Mouse (Mus musculus): ENCODE measurements around the gene Wasl. TPM values are rescaled to one million over a fixed set of nuclear protein-coding genes. Genes with fewer than 3 reads are reported as not detected.

Gene Wasl
- polyA plus RNA-seq, 1 experiment from 2014 or later, result 61.3 TPM

DNA sequence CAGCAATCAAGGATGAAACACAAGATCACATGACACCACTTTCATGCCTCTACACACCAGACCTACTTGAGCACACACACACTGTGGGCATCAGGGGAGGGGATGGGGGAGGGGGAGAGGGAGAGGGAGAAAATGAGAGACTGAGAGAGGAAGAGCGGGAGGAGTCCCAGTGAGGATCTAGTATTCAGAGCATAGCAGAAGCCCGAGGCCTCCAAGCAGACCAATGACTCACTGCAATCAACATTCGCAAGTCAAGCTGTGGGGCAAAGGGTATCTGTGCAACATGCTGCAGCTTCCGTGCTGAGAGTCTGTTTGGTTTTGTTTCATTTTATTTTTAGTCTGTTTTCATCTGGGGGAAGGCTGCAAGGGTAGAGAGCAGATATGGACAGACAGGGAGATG lies 32.7 kb downstream of the Wasl start:
- Histone ChIP-seq H3K4me1 (ENCODE audit: control insufficient read depth, insufficient read depth, low read length) (no peaks in the 10 kb centered on the region), H3K9me3 (replicated peaks; ENCODE audit: control insufficient read depth, low read length, poor library complexity, severe bottlenecking) (no peaks in the 10 kb centered on the region), H3K27me3 (ENCODE audit: control insufficient read depth, insufficient read depth, low read depth, low read length) (no peaks in the 10 kb centered on the region), H3K27ac (ENCODE audit: low read length) (no peak overlapping the region), H3K4me3 (ENCODE audit: low read depth, low read length) (no peak overlapping the region), H3K36me3 (ENCODE audit: control insufficient read depth, insufficient read depth, low read length) (peaks cover 3% of the 10 kb centered on the region; the same call in 1 of the 2 replicates), H3K9ac (ENCODE audit: low read depth, low read length) (no peak overlapping the region), H3K4me2 (ENCODE audit: low read length) (no peak overlapping the region)
- no peak for ATAC-seq
- WGBS, result 79% methylated on average over 4 of the region's 4 CpGs

DNA sequence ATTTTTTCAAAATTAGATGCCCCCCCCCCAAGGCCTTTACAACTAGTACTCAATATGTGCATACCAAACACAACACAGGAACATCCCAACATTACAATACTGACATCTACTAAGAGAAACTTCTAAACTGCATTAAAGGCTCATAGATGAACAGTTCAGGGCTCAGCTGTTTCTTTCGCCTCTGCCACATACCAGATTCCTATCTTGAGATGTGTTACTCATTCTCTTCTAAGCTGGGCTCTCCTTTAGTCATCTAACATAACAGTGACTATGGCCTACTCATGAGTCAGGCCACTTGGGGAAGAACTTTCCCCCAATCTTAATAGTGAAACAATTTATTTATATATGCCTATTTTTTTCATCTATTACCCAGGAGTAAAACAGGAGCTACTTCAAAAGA lies 36.3 kb downstream of the Wasl start:
- Histone ChIP-seq H3K4me3 (ENCODE audit: low read depth, low read length) (no peak overlapping the region), H3K27me3 (ENCODE audit: control insufficient read depth, insufficient read depth, low read depth, low read length) (no peaks in the 10 kb centered on the region), H3K4me1 (ENCODE audit: control insufficient read depth, insufficient read depth, low read length) (no peaks in the 10 kb centered on the region), H3K9ac (ENCODE audit: low read depth, low read length) (no peak overlapping the region), H3K27ac (ENCODE audit: low read length) (no peak overlapping the region), H3K9me3 (replicated peaks; ENCODE audit: control insufficient read depth, low read length, poor library complexity, severe bottlenecking) (no peaks in the 10 kb centered on the region), H3K36me3 (ENCODE audit: control insufficient read depth, insufficient read depth, low read length) (peaks cover 8% of the 10 kb centered on the region), H3K4me2 (ENCODE audit: low read length) (no peak overlapping the region)
- 83% methylated on average over 1 of the region's 1 CpGs for WGBS
- ATAC-seq, result no peak

DNA sequence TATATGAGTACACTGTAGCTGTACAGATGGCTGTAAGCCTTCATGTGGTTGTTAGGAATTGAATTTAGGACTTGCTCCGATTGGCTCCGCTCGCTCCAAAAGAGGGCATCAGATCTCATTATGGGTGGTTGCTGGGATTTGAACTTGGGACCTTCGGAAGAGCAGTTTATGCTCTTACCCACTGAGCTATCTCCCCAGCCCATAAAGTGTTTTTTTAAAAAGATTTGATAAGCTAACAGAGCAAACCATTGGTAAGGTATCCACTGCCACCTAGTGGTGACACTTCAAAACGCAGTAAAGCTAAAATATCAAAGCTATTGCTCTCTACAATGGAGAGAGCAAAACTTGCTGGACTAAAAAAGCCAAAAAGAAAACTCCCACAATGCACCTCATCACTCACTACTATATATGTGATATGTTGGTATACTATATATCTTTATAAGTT lies 37.2 kb downstream of the Wasl start:
- H3K4me3 ChIP-seq (ENCODE audit: low read depth, low read length), result no peak overlapping the region

DNA sequence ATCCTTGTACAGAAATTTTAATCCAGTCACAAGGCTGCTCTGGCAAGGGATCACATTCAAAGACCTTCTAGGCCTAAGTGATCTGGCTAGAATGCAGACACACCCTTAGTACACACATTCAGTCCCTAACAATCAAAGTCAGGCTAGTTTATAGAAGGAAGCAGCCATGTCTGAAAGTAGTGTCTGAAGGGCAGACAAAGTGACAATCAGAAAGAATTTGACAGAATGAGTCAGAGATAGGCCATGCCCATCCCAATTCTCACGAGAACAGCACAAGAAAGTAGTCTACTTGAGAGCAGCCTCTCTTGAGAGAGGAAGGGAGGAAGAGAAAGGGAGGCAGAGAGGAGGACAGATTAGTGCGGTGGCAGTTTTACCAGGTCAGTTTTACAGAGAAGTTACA lies 42.7 kb downstream of the Wasl start:
- Histone ChIP-seq H3K27ac (ENCODE audit: low read length) (no peak overlapping the region), H3K4me2 (ENCODE audit: low read length) (no peak overlapping the region), H3K9ac (ENCODE audit: low read depth, low read length) (no peak overlapping the region), H3K9me3 (replicated peaks; ENCODE audit: control insufficient read depth, low read length, poor library complexity, severe bottlenecking) (no peaks in the 10 kb centered on the region), H3K27me3 (ENCODE audit: control insufficient read depth, insufficient read depth, low read depth, low read length) (no peaks in the 10 kb centered on the region), H3K4me3 (ENCODE audit: low read depth, low read length) (no peak overlapping the region), H3K36me3 (ENCODE audit: control insufficient read depth, insufficient read depth, low read length) (peaks cover 21% of the 10 kb centered on the region), H3K4me1 (ENCODE audit: control insufficient read depth, insufficient read depth, low read length) (no peaks in the 10 kb centered on the region)
- 89% methylated on average over 2 of the region's 2 CpGs for WGBS
- no peak for ATAC-seq

More for the DNA sequence above, 37.2 kb downstream of the Wasl start:
- 66% methylated on average over 5 of the region's 5 CpGs for WGBS
- peak; percentile 72 for ATAC-seq
- Histone ChIP-seq H3K4me2 (ENCODE audit: low read length) (no peak overlapping the region), H3K9ac (ENCODE audit: low read depth, low read length) (no peak overlapping the region), H3K27ac (ENCODE audit: low read length) (no peak overlapping the region), H3K36me3 (ENCODE audit: control insufficient read depth, insufficient read depth, low read length) (peaks cover 9% of the 10 kb centered on the region), H3K4me1 (ENCODE audit: control insufficient read depth, insufficient read depth, low read length) (no peaks in the 10 kb centered on the region), H3K9me3 (replicated peaks; ENCODE audit: control insufficient read depth, low read length, poor library complexity, severe bottlenecking) (no peaks in the 10 kb centered on the region), H3K27me3 (ENCODE audit: control insufficient read depth, insufficient read depth, low read depth, low read length) (no peaks in the 10 kb centered on the region)

DNA sequence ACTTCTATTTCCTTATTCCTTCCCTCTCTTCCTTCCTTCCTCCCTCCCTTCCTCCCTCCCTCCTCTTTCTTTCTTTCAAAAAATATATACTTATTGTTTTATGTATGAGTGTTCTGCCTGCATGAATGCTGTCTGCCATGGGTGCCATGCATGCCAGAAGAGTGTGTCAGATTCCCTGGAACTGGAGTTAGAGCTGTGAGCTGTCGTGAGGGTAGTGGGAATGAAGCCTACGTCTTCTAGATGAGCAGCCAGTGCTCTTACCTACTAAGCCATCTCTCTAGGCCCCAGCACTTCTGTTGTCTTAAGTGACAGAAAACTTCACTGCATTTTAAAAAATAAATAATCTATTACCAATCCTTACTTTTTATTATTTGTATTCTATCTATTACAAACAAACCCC lies 43.9 kb downstream of the Wasl start:
- no peak overlapping the region for H3K4me2 ChIP-seq (ENCODE audit: low read length)
- no peak overlapping the region for H3K9ac ChIP-seq (ENCODE audit: low read depth, low read length)
- peaks cover 24% of the 10 kb centered on the region for H3K36me3 ChIP-seq (ENCODE audit: control insufficient read depth, insufficient read depth, low read length)
- no peaks in the 10 kb centered on the region for H3K9me3 ChIP-seq (replicated peaks; ENCODE audit: control insufficient read depth, low read length, poor library complexity, severe bottlenecking)
- no peaks in the 10 kb centered on the region for H3K27me3 ChIP-seq (ENCODE audit: control insufficient read depth, insufficient read depth, low read depth, low read length)
- H3K4me3 ChIP-seq (ENCODE audit: low read depth, low read length), result no peak overlapping the region
- no peak overlapping the region for H3K27ac ChIP-seq (ENCODE audit: low read length)
- no peak for ATAC-seq
- WGBS, result 83% methylated on average over 2 of the region's 2 CpGs
- H3K4me1 ChIP-seq (ENCODE audit: control insufficient read depth, insufficient read depth, low read length), result no peaks in the 10 kb centered on the region

- H3K27ac ChIP-seq (ENCODE audit: low read length), result no peak overlapping the region
- 75% methylated on average over 6 of the region's 6 CpGs for WGBS
- no peak overlapping the region for H3K4me3 ChIP-seq (ENCODE audit: low read depth, low read length)
- H3K27me3 ChIP-seq (ENCODE audit: control insufficient read depth, insufficient read depth, low read depth, low read length), result no peaks in the 10 kb centered on the region
- peaks cover 19% of the 10 kb centered on the region for H3K36me3 ChIP-seq (ENCODE audit: control insufficient read depth, insufficient read depth, low read length)
- no peak overlapping the region for H3K4me2 ChIP-seq (ENCODE audit: low read length)
- no peak overlapping the region for H3K9ac ChIP-seq (ENCODE audit: low read depth, low read length)
- H3K4me1 ChIP-seq (ENCODE audit: control insufficient read depth, insufficient read depth, low read length), result no peaks in the 10 kb centered on the region
- peak; percentile 68 for ATAC-seq
- no peaks in the 10 kb centered on the region for H3K9me3 ChIP-seq (replicated peaks; ENCODE audit: control insufficient read depth, low read length, poor library complexity, severe bottlenecking)
These were observed 45.3 kb downstream of the Wasl start for GRCm38 (mm10) chr6:24619285-24620045.

DNA sequence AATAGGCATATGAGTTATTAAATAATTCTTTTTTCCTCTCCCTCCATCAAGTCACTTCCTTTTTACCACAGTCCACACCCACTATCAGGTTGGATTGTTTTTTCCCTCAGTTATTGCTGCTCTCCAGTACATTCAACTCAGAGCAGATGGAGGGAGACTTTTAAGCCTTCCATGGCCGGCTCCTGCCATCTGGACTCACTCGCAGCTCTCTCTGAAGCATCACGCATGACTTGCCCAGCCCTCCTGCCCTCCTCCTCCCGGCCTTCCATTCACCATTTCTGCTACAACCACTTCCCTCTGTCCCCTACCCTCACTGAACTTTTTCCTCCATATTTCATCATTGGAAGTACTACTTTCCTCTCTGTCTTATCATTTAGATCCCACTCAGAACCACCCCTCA lies 48.1 kb downstream of the Wasl start:
- Histone ChIP-seq H3K27me3 (ENCODE audit: control insufficient read depth, insufficient read depth, low read depth, low read length) (no peaks in the 10 kb centered on the region), H3K4me1 (ENCODE audit: control insufficient read depth, insufficient read depth, low read length) (no peaks in the 10 kb centered on the region), H3K9me3 (replicated peaks; ENCODE audit: control insufficient read depth, low read length, poor library complexity, severe bottlenecking) (no peaks in the 10 kb centered on the region), H3K4me2 (ENCODE audit: low read length) (no peak overlapping the region), H3K9ac (ENCODE audit: low read depth, low read length) (no peak overlapping the region), H3K4me3 (ENCODE audit: low read depth, low read length) (no peak overlapping the region), H3K36me3 (ENCODE audit: control insufficient read depth, insufficient read depth, low read length) (peaks cover 15% of the 10 kb centered on the region), H3K27ac (ENCODE audit: low read length) (no peak overlapping the region)
- 75% methylated on average over 4 of the region's 4 CpGs for WGBS
- no peak for ATAC-seq

DNA sequence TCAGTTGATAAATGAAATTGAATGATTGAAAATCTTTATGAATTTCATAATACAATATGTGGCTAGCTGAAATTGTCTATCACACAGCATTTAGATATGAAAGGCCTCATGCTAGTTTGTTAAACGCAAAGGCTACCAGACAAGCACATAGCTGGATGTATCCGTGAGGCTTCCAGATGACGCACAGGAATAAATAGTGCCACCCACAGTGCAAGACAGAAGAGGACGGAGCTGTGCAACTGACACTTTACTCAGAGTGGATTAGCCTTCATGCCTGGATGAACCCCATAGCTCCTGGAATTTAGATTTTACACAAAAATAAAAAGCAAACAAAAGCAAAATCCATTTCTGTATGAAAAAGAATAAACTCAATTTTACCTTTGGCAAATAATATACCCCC lies 50.9 kb downstream of the Wasl start:
- Histone ChIP-seq H3K9me3 (replicated peaks; ENCODE audit: control insufficient read depth, low read length, poor library complexity, severe bottlenecking) (no peaks in the 10 kb centered on the region), H3K4me1 (ENCODE audit: control insufficient read depth, insufficient read depth, low read length) (no peaks in the 10 kb centered on the region), H3K36me3 (ENCODE audit: control insufficient read depth, insufficient read depth, low read length) (peaks cover 12% of the 10 kb centered on the region), H3K9ac (ENCODE audit: low read depth, low read length) (no peak overlapping the region), H3K27ac (ENCODE audit: low read length) (no peak overlapping the region), H3K4me3 (ENCODE audit: low read depth, low read length) (no peak overlapping the region), H3K27me3 (ENCODE audit: control insufficient read depth, insufficient read depth, low read depth, low read length) (no peaks in the 10 kb centered on the region), H3K4me2 (ENCODE audit: low read length) (no peak overlapping the region)
- WGBS, result 38% methylated on average over 4 of the region's 4 CpGs
- ATAC-seq, result no peak

DNA sequence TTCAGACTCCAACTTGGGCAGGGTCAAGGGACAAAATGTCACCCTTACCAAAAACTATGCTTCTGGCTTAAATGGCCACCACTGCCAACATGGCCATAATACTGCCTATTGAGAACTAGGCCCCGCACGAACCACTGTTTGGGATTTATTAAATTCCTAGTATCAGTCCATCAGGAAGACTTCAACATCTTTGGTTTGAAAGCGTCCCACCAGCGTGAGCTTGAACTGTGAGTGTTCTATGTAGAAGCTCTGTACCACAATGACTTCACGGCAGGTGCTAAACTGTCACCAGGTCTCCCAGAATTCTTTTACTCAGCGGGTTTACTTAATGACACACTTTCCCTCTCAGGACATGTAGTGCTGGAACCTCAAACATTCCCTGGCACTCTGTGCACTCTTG lies 51.5 kb downstream of the Wasl start:
- no peaks in the 10 kb centered on the region for H3K27me3 ChIP-seq (ENCODE audit: control insufficient read depth, insufficient read depth, low read depth, low read length)
- no peaks in the 10 kb centered on the region for H3K9me3 ChIP-seq (replicated peaks; ENCODE audit: control insufficient read depth, low read length, poor library complexity, severe bottlenecking)
- H3K36me3 ChIP-seq (ENCODE audit: control insufficient read depth, insufficient read depth, low read length), result peaks cover 12% of the 10 kb centered on the region
- H3K9ac ChIP-seq (ENCODE audit: low read depth, low read length), result no peak overlapping the region
- H3K4me1 ChIP-seq (ENCODE audit: control insufficient read depth, insufficient read depth, low read length), result no peaks in the 10 kb centered on the region
- 88% methylated on average over 6 of the region's 6 CpGs for WGBS
- no peak overlapping the region for H3K4me3 ChIP-seq (ENCODE audit: low read depth, low read length)
- no peak overlapping the region for H3K4me2 ChIP-seq (ENCODE audit: low read length)
- ATAC-seq, result no peak
- H3K27ac ChIP-seq (ENCODE audit: low read length), result no peak overlapping the region
